Mouse (Mus musculus): ENCODE results near the gene Mov10l1. TPM values are rescaled to one million over a fixed set of nuclear protein-coding genes. Genes with fewer than 3 reads are reported as not detected.

Mov10l1 gene
- total RNA-seq, 2 experiments from 2014 or later, result not detected

Other genes starting within 250 kb of the Mov10l1 start
- 29.6 and 30.1 TPM in 2 replicates for gene Brd1, start 248.7 kb upstream of the Mov10l1 start, total RNA-seq (2015)
- gene Brd1, start 248.7 kb upstream of the Mov10l1 start, total RNA-seq (2017), result 43.0 and 56.4 TPM in 2 replicates
- gene Zbed4, start 231.2 kb upstream of the Mov10l1 start, total RNA-seq (2015), result 30.0 and 31.9 TPM in 2 replicates
- gene Zbed4, start 231.2 kb upstream of the Mov10l1 start, total RNA-seq (2017), result 32.4 and 37.4 TPM in 2 replicates
- 11.0 and 13.0 TPM in 2 replicates for gene Alg12, start 163.6 kb upstream of the Mov10l1 start, total RNA-seq (2015)
- gene Alg12, start 163.6 kb upstream of the Mov10l1 start, total RNA-seq (2017), result 5.1 and 5.7 TPM in 2 replicates
- 21.5 and 22.2 TPM in 2 replicates for gene Creld2, start 163.3 kb upstream of the Mov10l1 start, total RNA-seq (2015)
- gene Creld2, start 163.3 kb upstream of the Mov10l1 start, total RNA-seq (2017), result 38.6 and 41.4 TPM in 2 replicates
- gene Pim3, start 120.7 kb upstream of the Mov10l1 start, total RNA-seq (2015), result 6.9 and 12.5 TPM in 2 replicates
- 3.3 and 4.7 TPM in 2 replicates for gene Pim3, start 120.7 kb upstream of the Mov10l1 start, total RNA-seq (2017)
- not detected in 2 replicates for gene Ttll8, start 28.5 kb upstream of the Mov10l1 start, total RNA-seq (2015)
- gene Ttll8, start 28.5 kb upstream of the Mov10l1 start, total RNA-seq (2017), result not detected in 2 replicates
- not detected in 2 replicates for gene Mlc1, start 3.9 kb upstream of the Mov10l1 start, total RNA-seq (2015)
- not detected in 2 replicates for gene Mlc1, start 3.9 kb upstream of the Mov10l1 start, total RNA-seq (2017)
- not detected in 2 replicates for gene Panx2, start 76.8 kb downstream of the Mov10l1 start, total RNA-seq (2015)
- gene Panx2, start 76.8 kb downstream of the Mov10l1 start, total RNA-seq (2017), result not detected in 2 replicates
- gene Trabd, start 92.2 kb downstream of the Mov10l1 start, total RNA-seq (2015), result 25.6 and 26.7 TPM in 2 replicates
- 27.7 and 31.8 TPM in 2 replicates for gene Trabd, start 92.2 kb downstream of the Mov10l1 start, total RNA-seq (2017)
- 11.4 and 13.8 TPM in 2 replicates for gene Selenoo, start 106.2 kb downstream of the Mov10l1 start, total RNA-seq (2015)
- 17.4 and 18.0 TPM in 2 replicates for gene Selenoo, start 106.2 kb downstream of the Mov10l1 start, total RNA-seq (2017)
- gene Tubgcp6, start 140.2 kb downstream of the Mov10l1 start, total RNA-seq (2015), result 11.0 and 15.5 TPM in 2 replicates
- gene Tubgcp6, start 140.2 kb downstream of the Mov10l1 start, total RNA-seq (2017), result 16.0 and 17.3 TPM in 2 replicates
- gene Hdac10, start 145.8 kb downstream of the Mov10l1 start, total RNA-seq (2015), result 5.3 and 7.8 TPM in 2 replicates
- gene Hdac10, start 145.8 kb downstream of the Mov10l1 start, total RNA-seq (2017), result 11.0 and 12.8 TPM in 2 replicates
- 0.64 and 0.65 TPM in 2 replicates for gene Mapk12, start 157.8 kb downstream of the Mov10l1 start, total RNA-seq (2015)
- gene Mapk12, start 157.8 kb downstream of the Mov10l1 start, total RNA-seq (2017), result not detected in 2 replicates
- 0.40 and 0.43 TPM in 2 replicates for gene Mapk11, start 166.7 kb downstream of the Mov10l1 start, total RNA-seq (2015)
- 0.24 and 0.51 TPM in 2 replicates for gene Mapk11, start 166.7 kb downstream of the Mov10l1 start, total RNA-seq (2017)
- 95.9 and 101 TPM in 2 replicates for gene Plxnb2, start 197.9 kb downstream of the Mov10l1 start, total RNA-seq (2015)
- 111 and 118 TPM in 2 replicates for gene Plxnb2, start 197.9 kb downstream of the Mov10l1 start, total RNA-seq (2017)
- gene Dennd6b, start 213.6 kb downstream of the Mov10l1 start, total RNA-seq (2015), result 0.71 and 1.4 TPM in 2 replicates
- gene Dennd6b, start 213.6 kb downstream of the Mov10l1 start, total RNA-seq (2017), result 0.59 and 0.89 TPM in 2 replicates
- 10.5 and 13.1 TPM in 2 replicates for gene Ppp6r2, start 228.6 kb downstream of the Mov10l1 start, total RNA-seq (2015)
- gene Ppp6r2, start 228.6 kb downstream of the Mov10l1 start, total RNA-seq (2017), result 11.6 and 12.4 TPM in 2 replicates